Mouse (Mus musculus): ENCODE results near the gene Celf3. TPM values are rescaled to one million over a fixed set of nuclear protein-coding genes. Genes with fewer than 3 reads are reported as not detected.

Celf3 gene
- total and polyA plus RNA-seq, 3 experiments: 0.21 to 0.56 TPM; not detected in 1

DNA sequence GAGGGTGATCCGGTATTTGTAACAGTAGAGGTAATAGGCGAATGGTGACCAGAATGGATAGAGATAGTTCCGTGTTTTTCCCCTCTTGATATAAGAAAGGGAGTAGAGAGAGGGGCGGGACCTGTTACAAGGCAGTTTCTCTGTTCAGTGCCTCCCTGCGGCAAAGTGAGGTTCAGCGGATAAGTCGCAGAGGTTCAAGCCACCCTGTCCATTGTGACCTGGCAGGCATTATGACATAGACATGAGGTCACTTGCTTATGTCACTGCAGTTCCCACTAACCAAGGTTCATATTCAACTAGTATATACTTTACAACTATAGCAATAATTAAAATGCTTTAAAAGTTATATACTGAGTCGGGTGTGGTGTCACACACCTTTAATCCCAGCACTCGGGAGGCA is 41.7 kb upstream of the Celf3 start:
- Histone ChIP-seq H3K9ac (ENCODE audit: insufficient read depth, low read depth) (no peak overlapping the region), H3K36me3 (replicated peaks in 1 of 2; ENCODE audit: control insufficient read depth in 1 of 2, insufficient read depth in 1 of 2, low read length in 1 of 2) (no peaks in the 10 kb centered on the region), H3K27me3 (replicated peaks) (peaks cover 1% of the 10 kb centered on the region), H3K4me1 (ENCODE audit: control insufficient read depth in 1 of 2, insufficient read depth in 2 of 2) (0 out of 4 replicates have a peak, but pooled peaks cover 0 to 3% of the 10 kb centered on the region in 2 experiments), H3K9me3 (replicated peaks; ENCODE audit: low read length) (no peaks in the 10 kb centered on the region), H3K27ac (ENCODE audit: insufficient read depth, low read depth) (no peak overlapping the region), H3K4me2 (ENCODE audit: insufficient read depth, low read depth, poor library complexity, severe bottlenecking) (no peak overlapping the region), H3K79me2 (replicated peaks; ENCODE audit: control insufficient read depth, extremely low read depth, insufficient read depth, poor library complexity, severe bottlenecking) (no peaks in the 10 kb centered on the region), H3K4me3 (replicated peaks in 1 of 3; ENCODE audit: low read depth in 2 of 3, low read length in 2 of 3, poor library complexity in 1 of 3) (no peak overlapping the region)
- in situ Hi-C loops (cut with MboI; ENCODE audit: low pct_ligation_motif_present, low pct_unique_long_range_greater_than_20kb, low sequenced_read_pairs): no loop called here
- TF ChIP-seq MYC (IDR thresholded peaks at IDR 0.05; ENCODE audit: low read depth, low read length) (no peak), MAZ (IDR thresholded peaks at IDR 0.05; ENCODE audit: low read depth, low read length) (no peak), TBP (conservative IDR thresholded peaks at IDR 0.05; ENCODE audit: low read depth, low read length) (no peak), MXI1 (IDR thresholded peaks at IDR 0.05; ENCODE audit: low read depth, low read length) (no peak), SIN3A (IDR thresholded peaks at IDR 0.05; ENCODE audit: low read length) (no peak), ELF1 (IDR thresholded peaks at IDR 0.05; ENCODE audit: low read depth, low read length) (no peak), JUN (IDR thresholded peaks at IDR 0.05; ENCODE audit: insufficient read depth, low read depth, low read length) (no peak), CHD1 (IDR thresholded peaks at IDR 0.05; ENCODE audit: low read depth, low read length) (no peak), CTCF (conservative IDR thresholded peaks at IDR 0.05 in 1 of 2, IDR thresholded peaks at IDR 0.05 in 1 of 2; ENCODE audit: low read depth in 2 of 2, low read length in 2 of 2) (no peak), JUND (conservative IDR thresholded peaks at IDR 0.05; ENCODE audit: low read depth, low read length) (no peak), POLR2AphosphoS2 (IDR thresholded peaks at IDR 0.05; ENCODE audit: low read depth, low read length) (no peak), SMC3 (IDR thresholded peaks at IDR 0.05; ENCODE audit: low read depth, low read length) (no peak), USF2 (conservative IDR thresholded peaks at IDR 0.05; ENCODE audit: low read depth, low read length) (no peak), ZNF384 (IDR thresholded peaks at IDR 0.05; ENCODE audit: low read depth, low read length) (no peak), HCFC1 (IDR thresholded peaks at IDR 0.05; ENCODE audit: low read depth, low read length) (no peak), RAD21 (IDR thresholded peaks at IDR 0.05; ENCODE audit: low read depth, low read length) (no peak)
- DNase-seq (ENCODE audit: extremely low read depth): no peak
- dilution Hi-C loops (cut with MboI; ENCODE audit: extremely low pct_ligation_motif_present, extremely low pct_unique_long_range_greater_than_20kb, low sequenced_read_pairs): no loop called here

DNA sequence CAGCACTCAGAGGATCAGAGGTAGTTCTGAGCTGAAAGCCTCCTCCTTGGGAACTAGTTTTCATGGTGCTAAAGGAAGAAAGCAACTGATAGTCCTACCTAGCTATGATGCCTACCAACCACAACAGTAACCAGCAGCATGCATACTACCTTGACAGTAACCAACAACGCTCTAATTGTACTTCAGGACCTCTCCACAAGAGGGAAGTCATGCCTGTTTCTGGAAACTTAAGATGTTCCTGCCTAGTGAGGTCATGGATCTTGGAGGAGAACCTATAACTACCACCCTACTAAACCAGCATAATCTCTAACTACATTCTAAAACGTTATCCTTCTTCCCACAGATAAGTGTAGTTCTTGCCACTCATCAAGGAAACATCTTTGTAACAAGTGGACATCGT is 36.9 kb upstream of the Celf3 start:
- peaks cover 15% of the 10 kb centered on the region for H3K79me2 ChIP-seq (replicated peaks; ENCODE audit: control insufficient read depth, extremely low read depth, insufficient read depth, poor library complexity, severe bottlenecking)
- in situ Hi-C loops (cut with MboI; ENCODE audit: low pct_ligation_motif_present, low pct_unique_long_range_greater_than_20kb, low sequenced_read_pairs): no loop called here
- no peak overlapping the region for H3K4me3 ChIP-seq (replicated peaks in 1 of 3; ENCODE audit: low read depth in 2 of 3, low read length in 2 of 3, poor library complexity in 1 of 3)
- no peak overlapping the region for H3K27ac ChIP-seq (ENCODE audit: insufficient read depth, low read depth)
- peaks cover 1% of the 10 kb centered on the region for H3K27me3 ChIP-seq (replicated peaks)
- no peaks in the 10 kb centered on the region for H3K9me3 ChIP-seq (replicated peaks; ENCODE audit: low read length)
- peaks cover 11 to 20% of the 10 kb centered on the region in 2 experiments for H3K36me3 ChIP-seq (replicated peaks in 1 of 2; ENCODE audit: control insufficient read depth in 1 of 2, insufficient read depth in 1 of 2, low read length in 1 of 2)
- TF ChIP-seq ZNF384 (IDR thresholded peaks at IDR 0.05; ENCODE audit: low read depth, low read length) (no peak), IRF4 (IDR thresholded peaks at IDR 0.05; ENCODE audit: low read depth, low read length) (no peak), RCOR1 (conservative IDR thresholded peaks at IDR 0.05; ENCODE audit: low read depth, low read length) (no peak), TCF12 (IDR thresholded peaks at IDR 0.05; ENCODE audit: low read depth, low read length) (no peak), ELF1 (IDR thresholded peaks at IDR 0.05; ENCODE audit: low read depth, low read length) (no peak), RAD21 (IDR thresholded peaks at IDR 0.05; ENCODE audit: low read depth, low read length) (peak; percentile 20), ETS1 (conservative IDR thresholded peaks at IDR 0.05; ENCODE audit: low read depth, low read length) (no peak), SMC3 (IDR thresholded peaks at IDR 0.05; ENCODE audit: low read depth, low read length) (peak; percentile 34), PAX5 (IDR thresholded peaks at IDR 0.05; ENCODE audit: low read length) (no peak), MAX (IDR thresholded peaks at IDR 0.05; ENCODE audit: low read length) (no peak), SIN3A (IDR thresholded peaks at IDR 0.05; ENCODE audit: low read length) (no peak), JUND (conservative IDR thresholded peaks at IDR 0.05; ENCODE audit: low read depth, low read length) (no peak), CTCF (conservative IDR thresholded peaks at IDR 0.05 in 1 of 2, IDR thresholded peaks at IDR 0.05 in 1 of 2; ENCODE audit: low read depth in 2 of 2, low read length in 2 of 2) (peak; percentile 49 to 60), BHLHE40 (IDR thresholded peaks at IDR 0.05; ENCODE audit: low read depth, low read length) (no peak), UBTF (IDR thresholded peaks at IDR 0.05; ENCODE audit: low read depth, low read length) (no peak), MXI1 (IDR thresholded peaks at IDR 0.05; ENCODE audit: low read depth, low read length) (no peak), NELFE (IDR thresholded peaks at IDR 0.05; ENCODE audit: low read depth, low read length) (no peak)
- H3K4me1 ChIP-seq (ENCODE audit: control insufficient read depth in 1 of 2, insufficient read depth in 2 of 2): peaks cover 6 to 14% of the 10 kb centered on the region in 2 experiments; a peak in 3 of 4 replicates
- dilution Hi-C loops (cut with MboI; ENCODE audit: extremely low pct_ligation_motif_present, extremely low pct_unique_long_range_greater_than_20kb, low sequenced_read_pairs): no loop called here
- DNase-seq (ENCODE audit: extremely low read depth): peak; percentile 47
- no peak overlapping the region for H3K4me2 ChIP-seq (ENCODE audit: insufficient read depth, low read depth, poor library complexity, severe bottlenecking)
- no peak overlapping the region for H3K9ac ChIP-seq (ENCODE audit: insufficient read depth, low read depth)

Data from CH12.LX (cell line).